Mouse (Mus musculus) CH12.LX (cell line): ENCODE measurements around the gene Aip.

Source experiments
- CHD2 ChIP-seq: IDR thresholded peaks from 2 replicates; pipeline ENCODE4 v1.6.1; 2011; ENCODE audit warnings: low read length, improper control_type of control experiment
- CTCF ChIP-seq, 2 experiments: IDR thresholded peaks in 1 of 2; conservative IDR thresholded peaks in 1 of 2; 2 replicates each; pipeline ENCODE4 v1.5.1; 2011 to 2012; ENCODE audit warnings: low read depth in 2 of 2, low read length in 2 of 2, improper control_type of control experiment in 1 of 2, inconsistent platforms in 1 of 2, mild to moderate bottlenecking in 1 of 2, moderate library complexity in 1 of 2
- EP300 ChIP-seq: IDR thresholded peaks from 2 replicates; pipeline ENCODE4 v1.6.1; 2011; ENCODE audit warnings: low read length, improper control_type of control experiment
- ETS1 ChIP-seq: conservative IDR thresholded peaks from 2 replicates; pipeline ENCODE4 v1.6.1; 2012; ENCODE audit warnings: low read depth, mild to moderate bottlenecking, inconsistent platforms, low read length, improper control_type of control experiment, moderate library complexity
- GABPA ChIP-seq: IDR thresholded peaks from 2 replicates; pipeline ENCODE4 v1.6.1; 2012; ENCODE audit warnings: low read depth, low read length, improper control_type of control experiment, inconsistent platforms; ENCODE audit not compliant: insufficient replicate concordance
- MAFK ChIP-seq: IDR thresholded peaks from 2 replicates; pipeline ENCODE4 v1.6.1; 2011; ENCODE audit warnings: low read length, improper control_type of control experiment; ENCODE audit not compliant: insufficient replicate concordance
- MAX ChIP-seq: IDR thresholded peaks from 2 replicates; pipeline ENCODE4 v1.6.1; 2011; ENCODE audit warnings: low read length, improper control_type of control experiment
- NELFE ChIP-seq: IDR thresholded peaks from 2 replicates; pipeline ENCODE4 v1.6.1; 2011; ENCODE audit warnings: low read depth, low read length, improper control_type of control experiment
- POLR2A ChIP-seq: IDR thresholded peaks from 2 replicates; pipeline ENCODE4 v1.6.1; 2011; ENCODE audit warnings: low read depth, mild to moderate bottlenecking, improper control_type of control experiment, low read length
- RCOR1 ChIP-seq: conservative IDR thresholded peaks from 2 replicates; pipeline ENCODE4 v1.6.1; 2012; ENCODE audit warnings: low read depth, mild to moderate bottlenecking, inconsistent platforms, low read length, improper control_type of control experiment
- UBTF ChIP-seq: IDR thresholded peaks from 2 replicates; pipeline ENCODE4 v1.6.1; 2012; ENCODE audit warnings: low read depth, mild to moderate bottlenecking, inconsistent platforms, low read length, improper control_type of control experiment, moderate library complexity
- USF1 ChIP-seq: IDR thresholded peaks from 2 replicates; pipeline ENCODE4 v1.6.1; 2014; ENCODE audit warnings: low read depth, mild to moderate bottlenecking, inconsistent platforms, low read length, improper control_type of control experiment
- ZKSCAN1 ChIP-seq: IDR thresholded peaks from 2 replicates; pipeline ENCODE4 v1.6.1; 2012; ENCODE audit warnings: low read depth, inconsistent platforms, low read length, improper control_type of control experiment, borderline replicate concordance

- TF ChIP-seq CTCF (conservative IDR thresholded peaks at IDR 0.05 in 1 of 2, IDR thresholded peaks at IDR 0.05 in 1 of 2; ENCODE audit: low read depth in 2 of 2, low read length in 2 of 2) (no peak), POLR2A (no peak), MAX (no peak), ETS1 (no peak), GABPA (no peak), ZKSCAN1 (no peak), MAFK (no peak), UBTF (no peak), RCOR1 (no peak), CHD2 (no peak), USF1 (no peak), EP300 (no peak), NELFE (no peak)
Measured at GRCm38 (mm10) chr19:4120496-4120895, 5.2 kb downstream of the Aip start.
